Mouse (Mus musculus) erythroid progenitor cell, adult 5-6 weeks (primary cell): Measurements from ENCODE around the gene Fgd2. TPM values are rescaled to one million over a fixed set of nuclear protein-coding genes. Genes with fewer than 3 reads are reported as not detected.

Source experiments
- ATAC-seq: replicated peaks from 2 replicates; pipeline ENCODE4 v1.8.0; 2016; ENCODE audit warnings: moderate number of reproducible peaks, mild to moderate bottlenecking, moderate TSS enrichment, inconsistent platforms; ENCODE audit not compliant: poor library complexity, low FRiP score, severe bottlenecking
- total RNA-seq, 2 experiments: library from RNA; stranded (forward) in 1 of 2; stranded (reverse) in 1 of 2; fragments of 150-400 nt in 1 of 2; fragments of 186-747, 209-891 nt in 1 of 2; gene quantifications; 2 replicates each; pipeline versions ENCODE4 v1.2.3 to v1.2.4; 2015 to 2017; ENCODE audit warnings: low replicate concordance in 2 of 2

Gene Fgd2
- total RNA-seq, 2 experiments from 2014 or later, result 0.98 to 6.3 TPM

GRCm38 (mm10) chr17:29418758-29419380, 58.2 kb downstream of the Fgd2 start:
- peak; percentile 72 for ATAC-seq

- peak; percentile 87 for ATAC-seq
These were observed 59.4 kb downstream of the Fgd2 start for GRCm38 (mm10) chr17:29419976-29420739.

- ATAC-seq, result no peak
These were observed 60.6 kb downstream of the Fgd2 start for GRCm38 (mm10) chr17:29421319-29421718.

GRCm38 (mm10) chr17:29422337-29422736, 61.6 kb downstream of the Fgd2 start:
- no peak for ATAC-seq

GRCm38 (mm10) chr17:29422912-29423504, 62.3 kb downstream of the Fgd2 start:
- ATAC-seq, result no peak

GRCm38 (mm10) chr17:29423991-29424390, 63.3 kb downstream of the Fgd2 start:
- ATAC-seq, result no peak

DNA sequence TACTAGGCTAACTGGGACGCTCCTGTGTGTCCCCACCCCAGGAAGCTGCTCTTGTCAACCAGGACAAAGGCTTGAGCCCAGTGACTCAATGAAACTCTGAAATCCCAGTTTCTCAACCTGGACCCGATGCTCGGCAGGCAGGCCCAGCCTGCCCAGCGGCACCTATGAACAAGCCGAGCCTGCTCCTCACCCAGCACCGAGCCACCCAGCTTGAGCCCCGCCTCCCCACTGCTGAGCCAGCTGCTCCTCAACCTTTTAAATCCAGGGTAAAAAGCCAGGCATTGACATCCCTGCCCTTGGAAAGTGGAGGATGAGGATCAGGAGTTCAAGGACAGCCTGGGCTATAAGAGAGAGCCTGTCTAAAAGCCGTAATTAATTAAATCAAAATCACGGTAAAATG, 64.6 kb downstream of the Fgd2 start:
- ATAC-seq, result no peak

DNA sequence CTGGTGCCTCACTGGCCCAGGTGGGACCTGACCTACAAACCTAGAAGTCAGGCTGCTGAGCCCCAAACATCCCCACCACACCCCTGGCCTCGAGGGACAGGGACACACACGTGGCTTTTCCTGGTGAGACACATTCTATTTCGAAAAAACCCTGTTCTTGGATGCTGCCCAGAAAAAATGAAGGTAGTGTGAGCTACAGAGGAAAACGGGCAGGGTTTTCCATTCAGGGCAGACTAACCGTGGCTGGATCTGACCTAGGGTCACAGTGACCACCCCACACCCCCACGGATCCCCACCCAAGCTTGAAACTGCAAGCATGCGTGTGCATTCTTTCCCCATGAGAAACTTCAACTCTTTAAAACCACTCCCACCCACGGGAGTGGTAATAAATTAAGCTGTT, 67.5 kb downstream of the Fgd2 start:
- ATAC-seq, result no peak

GRCm38 (mm10) chr17:29428826-29429225, 68.1 kb downstream of the Fgd2 start:
- no peak for ATAC-seq

Other genes with a start within 250 kb of the Fgd2 start
- 15.9 and 22.7 TPM in 2 replicates for gene Rab44, start 246.8 kb upstream of the Fgd2 start, total RNA-seq (2015; ENCODE audit: low replicate concordance)
- 22.2 and 28.0 TPM in 2 replicates for gene Rab44, start 246.8 kb upstream of the Fgd2 start, total RNA-seq (2017; ENCODE audit: low replicate concordance)
- gene Cpne5, start 122.7 kb upstream of the Fgd2 start, total RNA-seq (2015; ENCODE audit: low replicate concordance), result not detected in 2 replicates
- 0.13 TPM in 1 of 2 replicates, not detected in the other for gene Cpne5, start 122.7 kb upstream of the Fgd2 start, total RNA-seq (2017; ENCODE audit: low replicate concordance)
- 43.6 TPM in 2 replicates for gene Ppil1, start 96.7 kb upstream of the Fgd2 start, total RNA-seq (2015; ENCODE audit: low replicate concordance)
- 13.3 and 27.9 TPM in 2 replicates for gene Ppil1, start 96.7 kb upstream of the Fgd2 start, total RNA-seq (2017; ENCODE audit: low replicate concordance)
- 24.7 and 32.8 TPM in 2 replicates for gene BC004004, start 92.1 kb upstream of the Fgd2 start, total RNA-seq (2015; ENCODE audit: low replicate concordance)
- 29.2 and 38.0 TPM in 2 replicates for gene BC004004, start 92.1 kb upstream of the Fgd2 start, total RNA-seq (2017; ENCODE audit: low replicate concordance)
- gene Pi16, start 43.2 kb upstream of the Fgd2 start, total RNA-seq (2015; ENCODE audit: low replicate concordance), result 1.1 and 1.3 TPM in 2 replicates
- gene Pi16, start 43.2 kb upstream of the Fgd2 start, total RNA-seq (2017; ENCODE audit: low replicate concordance), result 3.4 and 3.7 TPM in 2 replicates
- 32.1 and 42.3 TPM in 2 replicates for gene Mtch1, start 13.0 kb upstream of the Fgd2 start, total RNA-seq (2015; ENCODE audit: low replicate concordance)
- gene Mtch1, start 13.0 kb upstream of the Fgd2 start, total RNA-seq (2017; ENCODE audit: low replicate concordance), result 12.3 and 31.1 TPM in 2 replicates
- gene Pim1, start 129.8 kb downstream of the Fgd2 start, total RNA-seq (2015; ENCODE audit: low replicate concordance), result 88.0 and 102 TPM in 2 replicates
- 143 and 147 TPM in 2 replicates for gene Pim1, start 129.8 kb downstream of the Fgd2 start, total RNA-seq (2017; ENCODE audit: low replicate concordance)
- gene Gm17657, start 188.7 kb downstream of the Fgd2 start, total RNA-seq (2015; ENCODE audit: low replicate concordance), result not detected in 2 replicates
- gene Gm17657, start 188.7 kb downstream of the Fgd2 start, total RNA-seq (2017; ENCODE audit: low replicate concordance), result not detected in 2 replicates
- gene Tbc1d22b, start 188.9 kb downstream of the Fgd2 start, total RNA-seq (2015; ENCODE audit: low replicate concordance), result 1.3 and 4.3 TPM in 2 replicates
- 3.1 and 3.2 TPM in 2 replicates for gene Tbc1d22b, start 188.9 kb downstream of the Fgd2 start, total RNA-seq (2017; ENCODE audit: low replicate concordance)
- gene Tmem217, start 191.5 kb downstream of the Fgd2 start, total RNA-seq (2015; ENCODE audit: low replicate concordance), result not detected in 2 replicates
- not detected in 2 replicates for gene Tmem217, start 191.5 kb downstream of the Fgd2 start, total RNA-seq (2017; ENCODE audit: low replicate concordance)